Mouse (Mus musculus) erythroblast, embryonic 14.5 days (primary cell): ENCODE measurements around the gene Rnf138rt1.

Experiments
- GATA1 ChIP-seq: IDR thresholded peaks from 2 replicates; pipeline ENCODE4 v1.6.1; 2012; ENCODE audit warnings: low read length, inconsistent platforms, mixed read lengths
- TAL1 ChIP-seq: IDR thresholded peaks from 3 replicates; pipeline ENCODE4 v1.6.1; 2012; ENCODE audit warnings: low read length, inconsistent platforms, mixed read lengths

DNA sequence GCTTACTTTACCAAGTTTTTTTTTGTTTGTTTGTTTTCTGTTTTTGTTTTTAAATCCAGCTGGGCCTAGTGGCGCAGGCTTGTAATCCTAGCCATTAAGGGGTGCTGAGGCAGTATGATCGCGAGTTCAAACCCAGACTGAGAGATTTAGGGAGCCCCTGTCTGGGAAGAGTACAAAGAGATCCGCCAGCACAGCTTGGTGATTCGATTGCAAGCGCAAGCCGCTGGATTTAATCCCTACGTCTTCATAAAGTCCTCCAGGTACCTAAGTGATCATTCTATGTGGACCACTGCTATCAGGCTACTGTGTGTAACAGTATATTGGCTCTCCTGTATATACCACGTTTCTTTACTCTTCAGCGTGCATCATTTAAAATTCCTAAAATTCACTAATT is 303 bp upstream of the Rnf138rt1 start:
- TF ChIP-seq GATA1 (no peak), TAL1 (no peak)
